Mouse (Mus musculus): ENCODE data around the gene Camkmt. TPM values are rescaled to one million over a fixed set of nuclear protein-coding genes. Genes with fewer than 3 reads are reported as not detected.

The Camkmt gene
- polyA plus RNA-seq, 1 experiment, result 6.7 TPM

DNA sequence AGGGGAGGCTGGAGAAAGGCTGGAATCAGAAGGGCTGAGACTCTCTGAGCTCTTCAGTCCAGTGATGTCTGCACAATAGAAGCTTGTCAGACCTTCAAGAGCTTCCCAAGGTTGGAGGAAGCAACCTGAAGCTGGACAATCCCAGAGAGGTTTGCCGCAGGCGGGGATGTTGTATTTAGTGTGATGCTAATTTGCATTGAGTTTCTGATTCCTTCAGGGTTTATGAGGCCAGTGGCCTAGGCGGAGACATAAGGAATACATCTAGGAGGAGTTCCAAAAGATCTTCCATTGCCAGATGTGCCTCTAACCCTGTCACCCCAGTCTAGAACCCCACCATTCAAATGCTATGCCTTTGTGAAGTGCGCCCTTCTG is 416.7 kb downstream of the Camkmt start:
- no peak for DNase-seq (ENCODE audit: low read depth)

More for the DNA sequence above, 416.7 kb downstream of the Camkmt start:
- TF ChIP-seq POLR2A (IDR thresholded peaks at IDR 0.05; ENCODE audit: borderline replicate concordance, extremely low read depth, insufficient read depth, insufficient read length, poor library complexity, severe bottlenecking), result no peak
- TF ChIP-seq CTCF (IDR thresholded peaks at IDR 0.05; ENCODE audit: borderline replicate concordance, extremely low read depth, insufficient read depth, insufficient read length), result no peak

Other genes starting within 250 kb of the Camkmt start
- 71.0 and 84.2 TPM in 2 replicates for gene Ppm1b, start 133.8 kb upstream of the Camkmt start, polyA plus RNA-seq (2012; rRNA removed)
- 1.3 and 1.6 TPM in 2 replicates for gene Slc3a1, start 62.2 kb upstream of the Camkmt start, polyA plus RNA-seq (2012; rRNA removed)
- 87.3 and 123 TPM in 2 replicates for gene Prepl, start 311 bp upstream of the Camkmt start, polyA plus RNA-seq (2012; rRNA removed)

Data from brain, embryonic 14.5 days (tissue).